Mouse (Mus musculus): ENCODE results near the gene Eva1a. TPM values are rescaled to one million over a fixed set of nuclear protein-coding genes. Genes with fewer than 3 reads are reported as not detected.

The Eva1a gene
- polyA plus RNA-seq (2014; fragmentation: Nextera tagmentation; extraction: Ambion mirVana) = 4.2 and 4.6 TPM in 2 replicates

DNA sequence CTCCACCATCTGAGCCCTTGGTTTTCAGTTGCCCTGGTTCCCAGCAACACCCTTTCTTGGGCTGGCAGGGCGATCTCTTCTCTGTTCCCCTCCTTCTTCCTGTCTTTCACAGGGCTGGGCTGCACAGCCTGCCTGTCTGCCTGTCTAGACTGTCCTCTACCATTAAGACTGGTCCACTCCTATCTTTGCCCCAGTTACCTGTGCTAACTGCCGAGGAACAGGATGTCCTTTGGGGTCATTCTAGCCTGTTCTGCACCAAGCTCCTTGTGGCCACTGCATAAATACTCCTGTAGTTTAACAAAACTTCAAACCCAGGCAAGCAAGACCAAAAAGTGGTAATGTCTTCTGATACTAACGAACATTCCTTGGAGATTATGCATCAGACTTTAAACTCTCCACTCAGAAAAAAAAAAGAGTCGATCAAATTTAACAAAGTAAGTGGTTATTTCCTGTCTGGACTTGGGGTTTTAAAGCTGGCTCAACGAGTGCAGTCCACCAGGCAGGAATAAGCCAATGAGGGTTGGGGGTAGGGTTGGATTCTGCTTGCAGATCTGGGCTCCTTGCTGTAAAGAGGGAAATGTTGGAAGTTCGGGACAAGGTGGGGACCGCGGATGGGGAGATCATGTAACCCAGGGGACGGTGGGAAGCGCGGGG, at the start of gene Eva1a:
TSS of gene Eva1a (plus strand) at position 210 of the 654 bp plus-strand sequence.
- ATAC-seq (replicated peaks; ENCODE audit: low FRiP score) = no peak

DNA sequence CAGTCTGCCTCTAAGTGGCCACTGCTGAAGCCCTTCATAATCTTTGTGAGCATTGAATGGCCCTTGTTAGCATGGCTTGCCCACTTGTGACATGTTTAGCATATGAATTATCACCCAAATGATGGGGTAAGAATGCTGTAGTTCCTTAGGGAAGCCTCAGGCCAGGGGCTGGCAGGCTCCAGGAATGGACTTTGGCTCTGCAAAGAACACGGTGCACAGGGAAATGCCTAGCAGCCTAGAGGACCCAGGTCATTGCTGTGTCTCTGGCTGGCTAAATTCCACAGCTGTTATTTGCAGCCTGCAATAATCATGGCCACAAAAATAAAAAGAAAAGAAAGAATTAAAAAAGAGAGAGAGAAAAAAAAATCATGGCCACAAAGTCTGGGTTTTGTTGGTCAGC, 28.5 kb upstream of the Eva1a start:
- Histone ChIP-seq H3K27me3 (replicated peaks; ENCODE audit: control insufficient read depth, insufficient read depth, low read length) (no peaks in the 10 kb centered on the region), H3K4me2 (no peak overlapping the region), H3K9me3 (ENCODE audit: control insufficient read depth, low read length) (no peaks in the 10 kb centered on the region), H3K4me1 (replicated peaks; ENCODE audit: control insufficient read depth, insufficient read depth, low read length) (no peaks in the 10 kb centered on the region), H3K9ac (ENCODE audit: low read depth, low read length) (no peak overlapping the region), H3K36me3 (ENCODE audit: control insufficient read depth, insufficient read depth, low read length) (no peaks in the 10 kb centered on the region), H3K4me3 (ENCODE audit: low read depth, low read length) (no peak overlapping the region), H3K27ac (ENCODE audit: low read depth, low read length) (no peak overlapping the region)
- 66% methylated on average over 1 of the region's 1 CpGs for WGBS
- ATAC-seq (replicated peaks; ENCODE audit: low FRiP score) = no peak
- no peak for DNase-seq (ENCODE audit: low spot score)

More for the DNA sequence above, at the start of gene Eva1a:
- H3K27me3 ChIP-seq (replicated peaks; ENCODE audit: control insufficient read depth, insufficient read depth, low read length) = peaks cover 31% of the 10 kb centered on the region
- H3K36me3 ChIP-seq (ENCODE audit: control insufficient read depth, insufficient read depth, low read length) = no peaks in the 10 kb centered on the region
- H3K4me1 ChIP-seq (replicated peaks; ENCODE audit: control insufficient read depth, insufficient read depth, low read length) = 0 out of 2 replicates have a peak, but pooled peaks cover 4% of the 10 kb centered on the region
- peak within 1 kb of the TSS; percentile 46 for H3K4me3 ChIP-seq (ENCODE audit: low read depth, low read length)
- 11% methylated on average over 11 of the region's 11 CpGs for WGBS
- no peaks in the 10 kb centered on the region for H3K9me3 ChIP-seq (ENCODE audit: control insufficient read depth, low read length)
- H3K9ac ChIP-seq (ENCODE audit: low read depth, low read length) = peak within 1 kb of the TSS; percentile 52; the same call in 1 of the 2 replicates
- peak within 1 kb of the TSS; percentile 58 for H3K4me2 ChIP-seq
- no peak for DNase-seq (ENCODE audit: low spot score)
- H3K27ac ChIP-seq (ENCODE audit: low read depth, low read length) = no peak within 1 kb of the TSS

DNA sequence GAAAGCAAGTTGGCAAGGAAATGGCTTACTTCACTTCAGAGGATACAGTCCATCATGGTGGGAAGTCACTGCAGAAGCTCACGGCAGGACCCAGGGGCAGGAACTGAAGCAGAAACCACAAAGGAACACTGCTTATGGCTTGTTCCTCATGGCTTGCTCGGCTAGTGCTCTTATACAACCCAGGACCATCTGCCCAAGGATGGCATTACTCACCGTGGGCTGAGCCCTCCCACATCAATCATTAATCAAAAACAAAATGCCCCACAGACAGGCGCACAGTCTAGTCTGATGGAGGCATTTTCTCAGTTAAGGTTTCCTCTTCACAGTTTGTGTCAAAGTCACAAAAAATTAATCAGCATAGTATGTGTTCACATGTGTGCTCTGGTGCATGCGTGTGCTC, 19.8 kb upstream of the Eva1a start:
- no peaks in the 10 kb centered on the region for H3K9me3 ChIP-seq (ENCODE audit: control insufficient read depth, low read length)
- H3K4me3 ChIP-seq (ENCODE audit: low read depth, low read length) = no peak overlapping the region
- WGBS = 78% methylated on average over 5 of the region's 5 CpGs
- no peaks in the 10 kb centered on the region for H3K36me3 ChIP-seq (ENCODE audit: control insufficient read depth, insufficient read depth, low read length)
- H3K27me3 ChIP-seq (replicated peaks; ENCODE audit: control insufficient read depth, insufficient read depth, low read length) = no peaks in the 10 kb centered on the region
- no peak overlapping the region for H3K9ac ChIP-seq (ENCODE audit: low read depth, low read length)
- no peak overlapping the region for H3K4me2 ChIP-seq
- no peak overlapping the region for H3K27ac ChIP-seq (ENCODE audit: low read depth, low read length)
- no peak for DNase-seq (ENCODE audit: low spot score)
- H3K4me1 ChIP-seq (replicated peaks; ENCODE audit: control insufficient read depth, insufficient read depth, low read length) = no peaks in the 10 kb centered on the region
- ATAC-seq (replicated peaks; ENCODE audit: low FRiP score) = no peak

DNA sequence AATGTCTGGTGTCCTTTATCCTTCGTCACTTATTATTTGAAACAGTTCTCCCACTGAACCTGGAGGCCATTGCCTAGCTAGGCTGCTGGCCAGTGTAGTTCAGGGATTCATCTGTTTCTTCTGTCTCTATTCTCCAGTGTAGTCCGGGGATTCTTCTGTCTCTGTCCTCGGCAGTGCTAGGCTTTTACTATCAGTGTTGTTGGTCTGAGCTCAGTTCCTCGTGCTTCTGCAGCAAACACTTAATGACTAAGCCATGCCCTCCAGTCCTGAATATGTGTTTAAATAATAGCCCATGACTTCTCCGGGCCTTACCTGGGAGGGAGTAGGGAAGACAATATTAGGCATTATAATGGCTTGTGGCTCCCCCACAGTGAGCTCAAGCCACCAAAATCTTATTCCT, 19.3 kb upstream of the Eva1a start:
- Histone ChIP-seq H3K27me3 (replicated peaks; ENCODE audit: control insufficient read depth, insufficient read depth, low read length) (no peaks in the 10 kb centered on the region), H3K27ac (ENCODE audit: low read depth, low read length) (no peak overlapping the region), H3K9ac (ENCODE audit: low read depth, low read length) (no peak overlapping the region), H3K36me3 (ENCODE audit: control insufficient read depth, insufficient read depth, low read length) (no peaks in the 10 kb centered on the region), H3K4me3 (ENCODE audit: low read depth, low read length) (no peak overlapping the region), H3K9me3 (ENCODE audit: control insufficient read depth, low read length) (no peaks in the 10 kb centered on the region), H3K4me2 (no peak overlapping the region), H3K4me1 (replicated peaks; ENCODE audit: control insufficient read depth, insufficient read depth, low read length) (no peaks in the 10 kb centered on the region)
- ATAC-seq (replicated peaks; ENCODE audit: low FRiP score) (no peak), DNase-seq (ENCODE audit: low spot score) (no peak)
- WGBS = 82% methylated on average over 5 of the region's 5 CpGs

DNA sequence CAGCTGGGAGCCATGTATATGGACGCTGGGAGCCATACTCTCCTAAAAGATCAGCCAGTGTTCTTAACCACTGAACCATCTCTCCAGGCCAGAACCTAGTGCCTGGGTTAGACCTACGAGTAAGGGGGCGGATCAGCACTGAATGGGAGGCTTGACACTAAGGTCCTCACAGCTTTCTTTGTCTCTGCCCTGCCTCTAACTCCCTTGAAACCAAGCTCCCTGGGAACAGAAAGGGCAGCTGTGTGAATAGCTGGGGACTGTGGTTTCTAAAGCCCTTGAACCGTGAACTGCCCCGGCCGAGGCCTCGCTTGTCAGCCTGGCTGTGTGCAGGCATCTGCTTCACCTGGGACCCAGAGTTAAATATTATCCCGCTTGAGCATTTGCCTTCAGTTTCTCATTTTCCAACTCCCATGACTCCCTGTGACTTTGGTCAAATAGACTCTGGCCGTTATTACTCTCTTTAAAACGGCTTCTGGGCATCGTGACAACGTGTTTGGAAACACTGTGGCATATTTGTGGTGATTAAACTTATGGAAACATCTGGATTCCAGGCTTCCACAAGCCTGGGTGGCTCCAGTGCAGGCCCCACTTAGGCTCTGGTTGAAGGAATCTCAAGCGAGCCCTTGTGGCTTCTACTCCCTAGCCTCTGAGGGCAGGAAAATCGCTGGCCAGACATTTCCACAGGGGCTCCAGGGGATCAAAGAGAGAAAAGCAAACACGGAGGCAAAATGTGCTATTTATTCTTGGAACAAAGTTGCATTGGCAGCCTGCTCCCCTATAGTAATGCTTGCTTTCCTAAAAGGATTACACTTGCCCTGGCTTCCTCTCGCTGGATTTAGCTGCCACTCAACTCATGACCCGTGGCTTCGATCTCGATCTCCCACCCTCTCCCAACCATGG, 11.0 kb upstream of the Eva1a start:
- no peaks in the 10 kb centered on the region for H3K27me3 ChIP-seq (replicated peaks; ENCODE audit: control insufficient read depth, insufficient read depth, low read length)
- H3K9me3 ChIP-seq (ENCODE audit: control insufficient read depth, low read length) = no peaks in the 10 kb centered on the region
- no peaks in the 10 kb centered on the region for H3K36me3 ChIP-seq (ENCODE audit: control insufficient read depth, insufficient read depth, low read length)
- no peak overlapping the region for H3K4me3 ChIP-seq (ENCODE audit: low read depth, low read length)
- DNase-seq (ENCODE audit: low spot score) (no peak), ATAC-seq (replicated peaks; ENCODE audit: low FRiP score) (peak; percentile 58)
- no peaks in the 10 kb centered on the region for H3K4me1 ChIP-seq (replicated peaks; ENCODE audit: control insufficient read depth, insufficient read depth, low read length)
- no peak overlapping the region for H3K9ac ChIP-seq (ENCODE audit: low read depth, low read length)
- no peak overlapping the region for H3K4me2 ChIP-seq
- peak overlapping the region; percentile 62; the same call in 1 of the 2 replicates for H3K27ac ChIP-seq (ENCODE audit: low read depth, low read length)
- 63% methylated on average over 19 of the region's 19 CpGs for WGBS

DNA sequence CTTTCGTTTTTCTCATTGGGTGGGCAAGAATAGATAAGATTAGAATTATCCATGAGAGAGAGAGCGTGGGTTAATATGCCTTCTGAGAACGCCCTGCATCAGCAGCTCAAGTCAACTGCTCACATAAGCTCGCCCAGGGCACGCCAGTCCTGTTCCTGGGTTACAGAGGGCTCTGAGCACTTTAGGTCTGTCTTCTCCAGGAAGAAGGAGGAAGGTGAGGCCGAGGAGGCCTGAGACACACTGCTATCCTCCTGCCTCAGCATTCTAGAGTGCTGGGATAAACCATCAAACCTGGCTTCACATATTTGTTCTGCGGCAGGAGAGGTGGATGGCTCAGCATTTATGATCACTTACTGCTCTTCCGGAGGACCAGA, 10.3 kb upstream of the Eva1a start:
- Histone ChIP-seq H3K4me2 (no peak overlapping the region), H3K9me3 (ENCODE audit: control insufficient read depth, low read length) (no peaks in the 10 kb centered on the region), H3K27me3 (replicated peaks; ENCODE audit: control insufficient read depth, insufficient read depth, low read length) (no peaks in the 10 kb centered on the region), H3K36me3 (ENCODE audit: control insufficient read depth, insufficient read depth, low read length) (no peaks in the 10 kb centered on the region), H3K9ac (ENCODE audit: low read depth, low read length) (no peak overlapping the region), H3K4me3 (ENCODE audit: low read depth, low read length) (no peak overlapping the region), H3K27ac (ENCODE audit: low read depth, low read length) (peak overlapping the region; percentile 62; the same call in 1 of the 2 replicates), H3K4me1 (replicated peaks; ENCODE audit: control insufficient read depth, insufficient read depth, low read length) (no peaks in the 10 kb centered on the region)
- ATAC-seq (replicated peaks; ENCODE audit: low FRiP score) (no peak), DNase-seq (ENCODE audit: low spot score) (no peak)
- WGBS = 68% methylated on average over 8 of the region's 8 CpGs

DNA sequence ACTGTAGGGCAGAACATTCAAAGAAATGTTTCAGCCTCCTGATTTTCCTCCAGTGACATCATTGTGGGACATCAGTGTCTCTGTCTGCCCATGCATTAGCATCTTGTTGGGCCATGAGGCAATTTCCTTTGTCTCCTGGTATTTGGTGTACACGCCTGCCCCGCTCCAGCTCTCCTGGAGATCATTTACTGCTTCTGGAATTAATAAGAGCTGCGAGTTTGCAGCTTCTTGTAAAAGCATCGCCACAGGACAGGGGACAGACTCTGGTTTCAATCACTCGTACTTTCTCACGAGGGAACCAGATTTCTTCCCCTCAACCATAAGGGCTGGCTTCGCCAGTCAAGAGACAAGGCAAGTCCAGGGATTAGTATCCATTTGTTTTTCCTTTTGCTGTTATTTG, 3.6 kb upstream of the Eva1a start:
- Histone ChIP-seq H3K4me2 (no peak overlapping the region), H3K4me1 (replicated peaks; ENCODE audit: control insufficient read depth, insufficient read depth, low read length) (0 out of 2 replicates have a peak, but pooled peaks cover 3% of the 10 kb centered on the region), H3K36me3 (ENCODE audit: control insufficient read depth, insufficient read depth, low read length) (no peaks in the 10 kb centered on the region), H3K4me3 (ENCODE audit: low read depth, low read length) (no peak overlapping the region), H3K27me3 (replicated peaks; ENCODE audit: control insufficient read depth, insufficient read depth, low read length) (peaks cover 15% of the 10 kb centered on the region), H3K9ac (ENCODE audit: low read depth, low read length) (no peak overlapping the region), H3K27ac (ENCODE audit: low read depth, low read length) (no peak overlapping the region), H3K9me3 (ENCODE audit: control insufficient read depth, low read length) (no peaks in the 10 kb centered on the region)
- WGBS = 64% methylated on average over 7 of the region's 7 CpGs
- ATAC-seq (replicated peaks; ENCODE audit: low FRiP score) (no peak), DNase-seq (ENCODE audit: low spot score) (no peak)

DNA sequence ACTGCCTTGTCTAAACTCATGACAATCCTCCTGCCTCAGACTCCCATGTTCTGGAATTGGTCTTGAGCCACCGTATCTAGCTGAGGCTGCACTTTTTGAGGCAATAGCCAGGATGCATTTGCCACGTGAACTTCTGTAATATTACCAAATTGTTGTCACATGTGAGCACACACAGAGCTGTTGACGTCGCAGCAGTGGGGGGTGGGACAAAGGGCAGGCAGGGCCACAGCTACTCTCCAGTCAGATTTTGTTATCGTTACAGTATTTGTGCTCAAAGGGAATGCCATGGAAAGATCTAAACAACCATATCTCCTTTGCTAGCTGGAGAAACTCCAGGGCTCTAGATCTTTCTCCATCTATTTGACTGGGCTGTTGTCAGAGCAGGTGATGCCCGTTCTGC, 1.6 kb upstream of the Eva1a start:
- H3K36me3 ChIP-seq (ENCODE audit: control insufficient read depth, insufficient read depth, low read length) = no peaks in the 10 kb centered on the region
- 0 out of 2 replicates have a peak, but pooled peaks cover 3% of the 10 kb centered on the region for H3K4me1 ChIP-seq (replicated peaks; ENCODE audit: control insufficient read depth, insufficient read depth, low read length)
- DNase-seq (ENCODE audit: low spot score) (no peak), ATAC-seq (replicated peaks; ENCODE audit: low FRiP score) (no peak)
- 64% methylated on average over 6 of the region's 6 CpGs for WGBS
- H3K27me3 ChIP-seq (replicated peaks; ENCODE audit: control insufficient read depth, insufficient read depth, low read length) = peaks cover 31% of the 10 kb centered on the region
- no peaks in the 10 kb centered on the region for H3K9me3 ChIP-seq (ENCODE audit: control insufficient read depth, low read length)
- H3K27ac ChIP-seq (ENCODE audit: low read depth, low read length) = no peak overlapping the region
- no peak overlapping the region for H3K4me3 ChIP-seq (ENCODE audit: low read depth, low read length)
- no peak overlapping the region for H3K9ac ChIP-seq (ENCODE audit: low read depth, low read length)
- H3K4me2 ChIP-seq = no peak overlapping the region
